Mouse (Mus musculus) 3T3-L1 (cell line): ENCODE results near the gene Zfhx3.

Source experiments
- DNase-seq: peaks from one replicate; pipeline ENCODE4 v3.0.0-alpha.2; 2015; ENCODE audit warnings: low read depth, low spot score

Gene Zfhx3

DNA sequence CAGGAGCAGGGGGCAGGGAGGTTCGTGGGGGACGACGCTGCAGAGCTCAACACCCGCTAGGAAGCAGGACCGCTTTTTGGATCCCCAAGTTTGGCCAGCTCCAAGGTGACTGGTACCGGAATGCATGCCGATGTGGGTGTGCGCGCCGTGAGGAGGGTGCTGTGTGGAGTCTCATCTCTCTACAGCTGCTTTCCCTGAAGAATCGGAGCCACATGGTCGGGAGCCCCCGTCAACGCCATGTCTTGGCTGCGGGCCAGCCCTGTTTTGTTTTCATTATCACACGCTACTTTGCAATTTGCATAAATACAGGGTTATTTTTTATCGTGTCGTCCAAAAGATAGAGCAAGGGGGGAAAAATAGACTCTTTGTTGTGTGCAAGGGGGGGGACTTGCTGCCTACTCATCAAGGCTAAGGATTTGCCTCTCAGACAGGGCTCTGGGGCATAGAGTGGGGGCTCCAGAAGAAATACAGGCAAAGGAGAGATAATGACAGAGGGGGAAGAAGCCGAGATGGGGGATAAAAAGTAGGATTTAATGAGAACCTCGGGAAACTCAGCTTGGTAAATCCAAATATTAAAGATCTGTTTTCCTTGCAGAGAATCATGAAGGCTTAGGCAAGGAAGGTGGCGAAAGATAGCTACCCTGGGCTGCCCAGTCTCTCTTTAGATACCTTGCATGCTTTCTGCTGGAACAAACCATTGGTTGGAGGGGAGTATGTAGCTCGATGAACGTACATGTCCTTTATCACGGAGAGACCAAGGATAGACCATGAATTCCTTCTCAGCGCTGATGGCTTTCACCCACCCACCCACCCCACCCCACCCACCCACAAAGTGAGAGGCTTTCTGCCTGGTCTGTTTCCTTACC is 595.5 kb downstream of the Zfhx3 start:
- no peak for DNase-seq

- no peak for DNase-seq
These were observed 596.6 kb downstream of the Zfhx3 start for GRCm38 (mm10) chr8:108538929-108539555.

GRCm38 (mm10) chr8:108552518-108552917 is 610.1 kb downstream of the Zfhx3 start:
- DNase-seq, result peak; percentile 33

- DNase-seq, result no peak
These were observed 611.5 kb downstream of the Zfhx3 start for GRCm38 (mm10) chr8:108553808-108554577.

DNA sequence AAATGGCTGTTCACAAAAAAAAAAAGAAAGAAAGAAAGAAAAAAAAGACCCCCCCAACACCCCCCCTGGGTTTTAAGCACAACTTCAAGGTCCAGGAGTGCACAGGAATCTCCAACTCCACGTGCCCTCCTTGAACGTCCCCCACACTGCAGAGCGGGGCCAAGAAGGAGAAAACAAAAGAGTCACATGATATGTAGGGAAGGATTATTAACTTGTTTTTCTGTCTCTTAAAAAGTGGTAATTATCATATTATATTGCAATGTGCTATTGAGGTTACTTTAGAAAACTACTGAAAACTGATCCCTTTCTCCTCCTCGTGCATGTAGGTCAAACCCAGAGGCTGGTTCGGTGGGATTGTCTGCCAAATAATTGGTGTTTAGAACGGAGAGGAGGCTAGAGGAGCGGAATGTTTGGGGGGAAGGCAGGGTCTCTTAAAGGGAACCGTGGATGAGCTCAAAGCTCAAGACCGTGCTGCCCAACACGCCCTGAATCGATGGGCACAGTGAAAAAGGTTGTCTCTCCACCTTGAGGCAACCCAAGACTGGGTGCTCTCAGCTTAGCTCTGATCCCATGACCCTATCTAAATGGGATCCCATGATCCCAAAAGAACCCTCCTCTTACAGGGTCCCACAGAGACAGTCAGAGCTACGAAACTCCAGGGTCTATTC is 612.3 kb downstream of the Zfhx3 start:
- no peak for DNase-seq

- DNase-seq, result no peak
These were observed 621.0 kb downstream of the Zfhx3 start for GRCm38 (mm10) chr8:108563420-108563819.

DNA sequence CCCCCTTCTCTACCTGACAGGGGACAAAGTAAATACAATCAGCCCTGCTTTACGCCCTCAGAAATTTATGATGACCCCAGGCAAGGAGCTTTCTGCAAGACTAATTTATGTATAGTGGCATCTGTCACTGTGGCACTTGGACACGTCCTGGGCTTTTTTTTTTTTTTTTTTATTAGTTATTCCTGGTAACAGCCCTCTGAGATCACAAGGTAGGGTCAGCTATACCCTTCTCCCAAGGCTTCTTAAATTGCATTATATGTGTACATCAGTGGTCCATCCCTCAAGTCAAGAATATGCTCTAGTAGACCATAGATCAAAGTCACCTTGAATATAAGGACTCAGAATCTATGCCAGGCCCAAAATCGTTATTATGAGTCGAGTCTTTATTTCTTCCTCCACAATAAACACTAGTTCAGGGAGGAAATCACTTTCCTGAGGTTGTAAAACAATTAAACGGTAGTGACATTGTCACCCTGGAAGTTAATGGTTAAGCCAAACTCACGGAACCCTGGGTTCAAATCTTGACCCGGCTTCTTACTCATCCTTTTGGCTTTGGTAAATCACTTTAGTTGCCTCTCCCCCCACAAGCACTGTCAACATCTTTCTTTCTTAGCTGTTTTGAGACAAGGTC is 621.6 kb downstream of the Zfhx3 start:
- no peak for DNase-seq

DNA sequence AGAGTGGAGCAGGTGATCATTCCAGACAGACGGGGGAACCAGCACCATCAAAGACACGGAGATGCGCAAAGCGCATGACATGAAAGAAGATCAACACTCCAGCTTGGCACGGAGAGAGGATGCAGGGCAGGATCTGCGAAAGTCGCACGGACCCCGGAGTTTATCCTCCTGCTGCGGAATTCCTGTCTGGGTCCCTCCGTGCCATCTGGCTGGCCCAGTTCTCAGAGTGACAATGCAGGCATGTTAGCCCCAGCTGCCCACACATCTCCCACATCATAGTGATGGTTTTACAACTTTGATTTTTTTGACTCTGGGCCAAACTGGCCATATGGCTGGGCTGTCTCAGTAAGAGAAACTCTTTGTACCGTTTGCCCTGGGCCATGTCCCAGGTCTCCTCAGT is 623.6 kb downstream of the Zfhx3 start:
- no peak for DNase-seq

DNA sequence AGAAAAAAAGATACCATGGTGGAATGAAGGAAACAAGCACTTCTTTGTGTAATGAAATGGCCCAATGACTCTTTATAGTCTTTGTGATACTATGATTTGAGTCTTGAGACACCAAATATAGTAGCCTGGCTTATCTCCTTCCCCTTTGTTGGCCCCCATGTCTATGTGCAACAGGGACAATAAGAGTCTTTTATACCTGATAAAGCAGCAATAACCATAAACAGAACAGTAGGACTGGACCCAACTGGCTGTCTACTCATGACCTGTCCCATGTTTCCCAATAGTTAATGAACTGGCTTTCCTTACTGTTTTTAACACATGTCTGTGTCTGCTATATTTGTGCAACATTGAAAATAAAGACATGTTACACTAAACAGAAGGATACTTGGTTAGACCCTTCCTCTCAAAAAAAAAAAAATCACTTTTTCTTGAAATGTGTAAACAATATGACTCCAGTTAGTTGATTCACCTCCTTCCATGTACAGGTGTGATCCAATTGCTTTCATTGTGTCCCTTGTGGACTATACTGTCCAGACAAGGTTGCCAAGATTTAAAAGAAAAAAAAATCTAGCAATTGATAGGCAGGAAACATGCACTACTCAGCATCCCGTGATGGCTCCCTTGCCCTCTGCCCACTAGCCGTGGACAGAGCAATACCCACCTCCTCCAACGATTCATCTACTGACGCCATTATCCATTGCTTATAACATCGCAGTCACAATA is 631.0 kb downstream of the Zfhx3 start:
- no peak for DNase-seq

- DNase-seq, result peak; percentile 58
These were observed 631.7 kb downstream of the Zfhx3 start for GRCm38 (mm10) chr8:108574101-108574500.

DNA sequence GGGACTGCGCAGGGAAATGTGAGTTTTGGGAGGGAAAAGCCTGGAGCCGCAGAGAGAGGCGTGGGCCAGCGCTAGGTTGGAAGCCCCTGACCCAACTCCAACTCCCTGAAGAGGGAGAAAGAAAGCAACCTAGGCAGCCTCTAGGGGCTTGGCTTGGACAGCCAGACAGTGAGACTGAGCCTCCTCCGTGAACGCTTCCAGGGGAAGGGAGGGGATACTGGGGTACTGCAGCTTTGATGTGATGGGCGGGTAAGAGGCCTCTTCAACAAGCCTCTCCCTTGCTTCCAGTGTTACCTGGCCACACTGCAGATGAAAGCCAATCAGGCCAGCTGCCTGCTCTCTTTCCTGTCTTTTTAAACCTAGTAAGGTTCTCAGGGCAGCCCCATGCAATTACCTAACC is 635.1 kb downstream of the Zfhx3 start:
- DNase-seq, result no peak

DNA sequence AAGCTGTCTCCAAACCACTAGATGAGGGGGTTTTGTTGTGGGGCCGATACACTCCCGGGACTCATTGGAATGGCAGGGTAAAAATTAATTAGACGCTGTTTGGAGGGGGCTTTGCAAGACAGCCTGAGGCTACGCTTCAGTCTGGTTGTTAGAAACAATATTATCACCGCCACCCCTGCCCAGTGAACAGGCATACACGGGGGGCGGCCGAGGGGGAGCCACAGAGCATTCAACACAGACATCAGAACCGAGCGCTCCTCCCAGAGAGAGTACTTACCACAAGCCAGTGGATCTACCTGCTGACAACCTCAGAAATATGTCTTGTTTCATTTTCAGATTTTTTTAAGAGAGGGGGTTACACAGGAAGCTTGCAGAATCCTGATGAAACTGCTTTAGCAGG is 635.9 kb downstream of the Zfhx3 start:
- DNase-seq, result no peak

- no peak for DNase-seq
These were observed 637.4 kb downstream of the Zfhx3 start for GRCm38 (mm10) chr8:108579808-108580207.

- DNase-seq, result no peak
These were observed 637.9 kb downstream of the Zfhx3 start for GRCm38 (mm10) chr8:108580364-108580763.

DNA sequence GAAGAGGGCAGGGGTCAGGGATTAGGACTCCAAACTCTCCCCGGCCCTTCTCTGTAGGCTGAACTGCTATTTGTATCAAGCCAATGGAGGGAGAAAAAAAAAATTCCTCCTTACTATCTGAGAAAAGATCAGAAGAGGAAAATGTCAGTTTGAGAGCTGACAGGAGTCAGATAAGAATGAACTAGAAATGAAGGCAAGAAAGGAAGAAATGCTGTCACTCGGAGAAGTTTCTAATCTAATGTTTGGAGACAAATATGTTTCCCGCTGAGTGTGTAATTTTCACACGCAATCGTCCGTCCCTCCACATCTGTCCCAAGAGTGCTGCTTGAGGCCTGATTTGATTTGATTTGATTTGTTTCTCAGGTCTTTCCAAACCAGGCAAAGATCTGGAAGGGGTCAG is 639.1 kb downstream of the Zfhx3 start:
- DNase-seq, result no peak

DNA sequence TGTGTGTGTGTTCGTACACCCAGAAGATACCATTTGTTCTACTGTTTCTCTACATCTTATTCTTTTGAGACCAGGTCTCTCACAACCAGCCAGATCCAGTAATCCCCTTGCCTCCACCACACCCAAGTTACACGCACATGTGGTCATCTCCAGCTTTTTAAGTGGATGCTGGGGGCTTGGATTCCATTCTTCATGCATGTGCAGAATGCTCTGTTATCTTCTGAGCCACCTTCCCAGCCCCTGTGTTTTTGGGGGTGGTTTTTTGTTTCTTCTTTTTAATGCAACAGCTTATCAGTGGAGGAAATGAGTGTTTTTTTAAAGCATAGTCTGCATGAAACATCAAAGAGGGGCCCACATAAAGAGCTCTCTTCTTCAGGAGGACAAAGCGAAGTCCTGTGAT is 639.8 kb downstream of the Zfhx3 start:
- no peak for DNase-seq

DNA sequence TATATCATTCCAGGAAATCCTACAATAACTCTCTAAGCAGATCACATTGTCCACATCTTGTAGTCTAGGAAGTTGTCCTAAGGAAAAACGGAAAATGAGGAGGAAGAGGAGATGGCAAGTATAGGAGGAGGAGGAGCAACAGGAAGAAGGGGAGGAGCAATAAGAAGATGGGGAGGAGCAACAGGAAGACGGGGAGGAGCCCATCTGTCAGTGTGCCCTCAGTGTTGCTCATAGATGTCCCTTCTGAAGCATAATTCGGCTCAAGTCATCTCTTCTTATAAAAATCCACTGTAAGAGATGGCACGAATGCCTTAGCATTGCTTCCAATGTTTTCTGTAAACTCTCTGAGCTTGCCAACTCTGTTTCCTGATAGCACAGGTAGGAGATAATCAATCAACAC is 640.8 kb downstream of the Zfhx3 start:
- DNase-seq, result no peak

DNA sequence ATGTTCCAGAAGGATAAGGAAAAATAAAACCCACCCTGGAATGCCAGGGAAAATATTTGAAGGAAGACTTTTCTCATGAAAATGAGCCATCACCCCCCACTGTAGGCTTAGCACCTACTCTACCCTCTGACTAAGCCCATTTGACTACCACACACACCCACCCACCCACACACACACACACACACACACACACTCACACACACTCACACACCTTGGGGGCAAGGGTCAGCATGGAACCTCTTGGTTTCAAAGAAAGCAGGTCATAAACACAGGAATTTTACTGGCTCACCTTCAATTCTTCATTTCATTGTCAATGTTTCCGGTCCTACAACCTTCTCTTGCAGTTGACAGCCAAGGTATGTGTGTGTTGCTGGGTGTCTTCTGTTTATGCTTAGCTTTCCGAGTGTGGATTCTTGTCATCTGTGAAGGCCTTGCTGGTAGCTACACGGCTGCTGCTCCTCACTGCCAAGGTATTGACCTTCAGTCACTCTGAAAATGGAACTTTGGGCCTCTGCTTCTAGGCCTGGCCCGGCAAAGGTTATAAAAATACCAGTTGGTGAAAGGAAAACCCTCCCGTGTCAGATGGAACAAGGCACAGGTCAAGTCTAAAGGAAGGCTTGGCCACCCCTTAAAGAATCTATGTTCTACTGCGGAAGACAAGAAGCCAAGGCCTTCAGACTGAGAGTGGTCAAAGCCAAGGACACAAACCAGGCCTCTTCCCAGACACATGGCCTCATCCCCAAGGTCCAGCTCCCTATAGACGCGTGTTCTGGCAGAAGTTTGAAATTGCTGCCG is 641.6 kb downstream of the Zfhx3 start:
- DNase-seq, result no peak

DNA sequence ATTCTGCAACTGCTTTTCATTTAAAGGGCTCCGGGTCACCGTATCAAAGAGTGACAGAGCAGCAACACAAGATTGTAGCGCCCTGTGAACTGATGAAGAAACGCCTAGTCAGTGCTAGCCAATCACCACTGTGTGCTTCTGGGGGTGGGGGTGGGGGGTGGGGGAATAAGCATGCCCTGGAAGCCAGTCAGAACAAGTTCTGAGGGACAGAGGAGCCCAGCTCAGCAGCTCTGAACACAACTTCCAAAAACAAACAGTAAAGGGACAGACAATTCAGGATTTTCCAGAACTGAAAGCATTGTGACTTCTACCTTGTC is 642.2 kb downstream of the Zfhx3 start:
- DNase-seq, result no peak

- no peak for DNase-seq
These were observed 648.6 kb downstream of the Zfhx3 start for GRCm38 (mm10) chr8:108591037-108591436.
